Mouse (Mus musculus) inflammation-experienced regulatory T-cells, adult 16 weeks (primary cell): ENCODE measurements around the gene Arhgef5. TPM values are rescaled to one million over a fixed set of nuclear protein-coding genes. Genes with fewer than 3 reads are reported as not detected.

Experiments
- polyA plus RNA-seq: library from polyadenylated mRNA; unstranded; fragments of 100-300 nt; shearing (Covaris generic); gene quantifications from one replicate; pipeline ENCODE4 v1.2.1, GENCODE M21; 2017

The Arhgef5 gene
- 10.0 TPM for polyA plus RNA-seq

GRCm38 (mm10) chr6:43265363-43266041 is at the start of gene Arhgef5:
Gene Arhgef5 (plus strand): TSS chr6:43265582.

DNA sequence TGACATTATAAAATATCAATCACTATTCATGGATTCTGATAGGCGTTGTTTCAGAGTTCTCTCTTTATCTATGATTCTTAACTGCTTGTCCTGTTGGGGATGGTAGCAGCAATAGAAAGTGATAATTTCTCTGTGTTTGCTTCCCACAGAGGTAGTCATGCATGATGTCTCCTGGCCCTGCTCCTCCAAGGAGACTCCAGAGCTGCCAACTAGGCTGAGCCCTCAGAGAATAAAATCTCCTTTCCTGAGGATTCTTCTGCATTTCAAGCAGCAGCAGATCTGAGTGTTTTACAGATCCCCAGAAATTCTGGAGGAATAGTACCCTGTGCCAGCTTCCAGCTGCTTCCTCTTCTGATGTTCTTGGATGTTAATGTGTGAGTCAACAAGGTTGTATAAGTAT is 34.1 kb upstream of the Arhgef5 start, which contains the start of gene Olfr47:
TSS of gene Olfr47 (plus strand) at position 275 of the 400 bp plus-strand sequence.

GRCm38 (mm10) chr6:43309454-43309853 is 44.1 kb downstream of the Arhgef5 start, which contains the start of gene Nobox:
Gene Nobox (minus strand): TSS chr6:43309554.

Other genes with a start within 250 kb of the Arhgef5 start
- gene Olfr441, start 159.2 kb upstream of the Arhgef5 start, polyA plus RNA-seq = not detected
- not detected for gene Olfr237-ps1, start 119.0 kb upstream of the Arhgef5 start, polyA plus RNA-seq
- not detected for gene Olfr437, start 102.3 kb upstream of the Arhgef5 start, polyA plus RNA-seq
- gene Olfr13, start 93.4 kb upstream of the Arhgef5 start, polyA plus RNA-seq = not detected
- gene Olfr435, start 68.4 kb upstream of the Arhgef5 start, polyA plus RNA-seq = not detected
- gene Olfr434, start 52.6 kb upstream of the Arhgef5 start, polyA plus RNA-seq = not detected
- gene Olfr47, start 34.1 kb upstream of the Arhgef5 start, polyA plus RNA-seq = not detected
- gene Nobox, start 44.0 kb downstream of the Arhgef5 start, polyA plus RNA-seq = not detected